Mouse (Mus musculus): ENCODE data around the gene Dtd1. TPM values are rescaled to one million over a fixed set of nuclear protein-coding genes. Genes with fewer than 3 reads are reported as not detected.

The Dtd1 gene
- total RNA-seq, 1 experiment from 2014 or later: 20.6 TPM

DNA sequence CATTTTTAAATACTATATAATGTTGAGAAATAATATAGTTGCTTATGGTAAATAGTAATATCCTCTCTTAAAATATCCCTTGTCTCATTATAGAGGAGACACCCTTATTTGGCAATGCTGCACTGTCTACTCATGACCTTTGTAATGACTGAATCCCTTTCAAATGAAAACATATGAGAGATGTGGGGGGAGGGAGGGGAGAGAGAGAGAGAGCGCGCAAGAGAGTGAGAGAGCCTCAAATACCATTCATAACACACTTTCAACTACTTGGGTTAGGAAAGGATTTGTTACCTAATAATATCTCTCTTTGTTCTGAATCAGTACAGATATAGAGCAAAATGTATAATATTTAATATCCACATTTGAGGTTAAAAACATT, 169.4 kb downstream of the Dtd1 start:
- no peak for DNase-seq

DNA sequence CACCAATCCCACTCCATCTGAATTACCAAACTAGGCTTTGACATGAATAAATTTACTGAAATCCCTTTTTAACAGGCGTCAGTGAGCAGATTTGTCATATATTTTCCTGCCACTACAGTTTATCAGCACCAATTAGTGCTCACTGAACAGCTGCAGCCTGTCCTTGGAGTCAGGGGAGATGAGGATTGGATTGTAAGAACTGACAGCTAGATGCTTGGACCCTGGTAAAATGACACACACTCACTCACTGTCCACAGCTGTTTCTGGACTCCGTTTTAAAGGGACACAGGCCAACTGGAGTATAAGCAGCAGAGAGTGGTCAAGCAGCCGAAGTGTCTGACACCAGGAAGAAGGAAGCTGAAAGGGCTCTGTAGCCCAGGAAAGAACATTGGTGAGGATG, 169.9 kb downstream of the Dtd1 start:
- no peak for DNase-seq

DNA sequence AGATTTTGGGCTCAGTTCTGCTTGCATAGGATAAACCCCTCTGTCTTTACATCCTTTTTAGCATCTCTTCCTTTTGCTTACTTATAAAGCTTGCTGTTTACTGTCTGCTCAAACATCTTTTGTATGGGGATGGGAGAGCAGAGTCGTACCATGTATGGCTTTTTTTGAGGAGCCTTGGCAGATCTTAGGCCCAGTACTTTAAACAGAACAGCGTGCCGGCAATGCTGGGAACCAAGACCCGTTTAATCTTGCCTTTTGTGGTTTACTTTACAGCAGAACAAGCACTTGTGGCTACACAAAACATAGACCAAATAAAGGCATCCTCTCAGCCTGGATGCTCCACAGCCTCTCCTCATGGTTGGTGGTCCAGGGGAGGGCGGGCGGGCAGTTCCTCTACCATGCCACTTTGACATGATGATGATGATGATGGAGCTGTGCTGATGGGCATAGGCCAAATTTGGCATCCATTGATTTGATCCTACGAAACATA, 170.8 kb downstream of the Dtd1 start:
- no peak for DNase-seq

DNA sequence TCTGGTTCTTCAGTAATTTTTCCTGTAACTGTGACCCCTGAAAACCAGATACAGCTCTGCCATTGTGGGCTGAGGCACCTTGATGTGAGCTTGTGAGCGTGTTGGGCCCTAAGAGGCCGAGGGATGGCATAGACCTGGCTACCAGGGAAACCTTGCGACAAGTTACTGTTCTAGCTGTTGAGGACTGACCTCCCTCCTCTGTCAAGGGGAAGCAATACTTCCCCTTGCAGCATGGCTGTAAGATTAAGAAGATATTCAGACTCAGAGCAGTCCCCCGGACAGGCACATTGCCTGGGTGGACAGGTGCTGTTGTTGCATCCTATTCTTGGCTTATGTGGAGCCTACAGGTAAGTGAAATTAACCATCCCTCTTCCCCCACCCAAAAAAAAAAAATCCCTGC, 172.1 kb downstream of the Dtd1 start:
- DNase-seq: no peak

DNA sequence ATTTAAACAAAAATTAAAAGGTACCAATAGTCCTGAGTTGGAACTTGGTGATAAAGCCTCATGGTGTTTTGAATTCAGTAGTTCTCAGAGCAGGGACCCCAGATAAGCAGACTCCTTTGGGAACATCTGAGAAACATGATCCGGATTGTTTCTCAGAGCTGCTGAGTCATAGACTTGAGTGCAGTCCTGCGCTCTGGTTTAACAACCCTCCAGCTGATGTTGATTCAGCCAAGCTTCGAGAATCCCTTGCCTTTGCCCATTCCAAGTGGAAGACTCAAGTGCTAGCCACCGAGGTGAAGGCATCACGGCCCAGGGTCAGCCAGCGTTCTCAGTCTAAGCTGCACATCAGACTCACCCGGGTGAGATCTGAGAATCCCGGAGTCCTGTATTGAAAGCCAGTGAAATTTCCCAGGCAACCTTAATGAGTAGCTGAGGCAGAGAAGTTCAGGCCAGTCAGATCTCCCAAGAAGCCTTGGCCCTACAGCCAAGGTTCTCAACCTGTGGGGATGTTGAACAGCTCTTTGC, 175.0 kb downstream of the Dtd1 start:
- no peak for DNase-seq

DNA sequence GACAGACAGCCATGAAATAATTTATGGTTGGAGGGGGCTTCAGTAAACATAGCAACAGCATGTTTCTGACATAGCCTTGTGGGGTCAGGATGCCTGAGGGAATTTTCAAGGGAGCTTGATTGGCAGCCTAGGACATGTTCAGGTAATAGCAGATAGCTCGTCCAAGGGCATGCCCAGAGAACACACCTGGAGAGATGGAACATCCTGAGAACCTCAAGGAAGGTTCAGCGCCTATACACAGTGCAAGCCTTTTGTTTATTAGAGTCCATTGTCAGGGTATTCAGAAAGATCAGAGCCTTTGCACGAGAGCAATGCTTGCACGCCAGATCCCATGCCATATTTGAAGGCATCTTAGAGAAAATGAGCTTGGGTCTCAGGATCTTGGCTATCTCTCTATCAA, 175.9 kb downstream of the Dtd1 start:
- no peak for DNase-seq

DNA sequence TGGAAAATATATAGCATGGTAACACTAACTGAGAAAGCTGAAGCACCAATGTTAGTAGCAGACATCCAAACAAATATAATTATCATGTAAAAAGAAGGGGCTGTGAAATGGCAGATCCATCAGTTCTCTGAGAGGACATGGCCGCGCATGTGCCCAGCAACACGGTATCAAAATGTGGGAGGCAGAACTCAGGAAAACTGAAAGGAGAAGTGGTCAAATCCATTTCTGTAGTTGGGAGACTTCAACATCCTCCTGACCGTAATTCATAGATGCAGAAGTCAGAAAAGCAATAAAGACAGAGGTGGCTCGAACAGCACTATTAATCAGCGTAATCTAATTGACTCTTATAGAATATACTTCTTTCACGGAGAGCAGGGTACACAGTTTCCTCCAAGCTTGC, 179.6 kb downstream of the Dtd1 start:
- DNase-seq: no peak

DNA sequence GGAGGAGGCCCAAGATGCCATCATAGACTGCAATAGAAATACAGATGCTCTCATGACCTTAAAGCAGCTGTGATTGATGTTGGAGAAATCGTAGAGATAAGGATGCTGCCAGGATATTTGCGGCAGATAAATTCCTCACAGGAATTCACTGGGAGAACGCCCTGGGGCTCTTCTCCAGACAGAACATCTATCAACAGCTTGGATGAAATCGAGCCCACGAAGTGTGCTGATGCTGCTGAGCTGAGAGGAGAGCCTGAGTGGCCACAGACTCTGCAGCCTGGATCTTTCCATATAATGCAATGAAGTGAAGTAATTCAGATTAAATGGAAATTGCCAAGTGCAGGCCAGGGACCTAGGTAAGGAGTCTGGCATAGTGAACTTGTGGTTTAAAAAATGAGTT, 181.0 kb downstream of the Dtd1 start:
- no peak for DNase-seq

DNA sequence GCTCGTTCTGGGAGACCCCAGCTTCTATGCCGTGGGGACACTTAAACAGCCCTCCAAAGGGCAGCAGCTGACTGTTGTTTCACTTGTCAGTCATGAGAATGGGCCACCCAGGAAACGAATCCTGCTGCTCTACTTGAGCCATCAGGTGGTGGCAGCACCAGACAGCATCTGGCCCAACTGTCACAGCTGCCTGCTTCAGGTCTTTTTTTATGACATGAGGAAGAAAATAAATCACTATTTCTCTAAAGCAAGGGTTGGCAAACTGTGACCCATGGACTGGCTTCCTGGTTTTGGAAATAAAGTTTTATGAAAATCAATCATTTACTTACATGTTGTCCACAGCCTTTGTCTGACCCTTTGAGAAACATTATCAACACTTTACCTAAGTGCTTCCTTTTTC, 182.2 kb downstream of the Dtd1 start:
- DNase-seq: no peak

DNA sequence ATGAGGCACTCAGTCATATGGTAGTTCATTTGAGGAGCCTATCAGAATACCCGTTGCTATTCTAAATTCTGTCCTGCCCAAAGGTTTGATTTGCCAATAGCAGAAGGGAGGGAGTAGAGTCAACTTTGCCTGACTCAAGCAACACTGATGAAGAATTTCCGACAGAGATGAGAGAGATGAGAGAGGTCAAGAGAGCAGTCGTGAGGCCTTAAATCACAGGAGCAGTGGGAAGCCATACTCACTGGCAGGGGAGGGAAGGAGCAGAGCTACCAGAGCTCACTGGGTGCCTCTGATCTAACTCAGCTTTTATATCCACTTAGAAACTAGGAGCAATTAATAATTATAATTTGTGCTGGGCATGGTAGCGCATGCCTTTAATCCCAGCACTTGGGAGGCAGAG, 182.8 kb downstream of the Dtd1 start:
- no peak for DNase-seq

DNA sequence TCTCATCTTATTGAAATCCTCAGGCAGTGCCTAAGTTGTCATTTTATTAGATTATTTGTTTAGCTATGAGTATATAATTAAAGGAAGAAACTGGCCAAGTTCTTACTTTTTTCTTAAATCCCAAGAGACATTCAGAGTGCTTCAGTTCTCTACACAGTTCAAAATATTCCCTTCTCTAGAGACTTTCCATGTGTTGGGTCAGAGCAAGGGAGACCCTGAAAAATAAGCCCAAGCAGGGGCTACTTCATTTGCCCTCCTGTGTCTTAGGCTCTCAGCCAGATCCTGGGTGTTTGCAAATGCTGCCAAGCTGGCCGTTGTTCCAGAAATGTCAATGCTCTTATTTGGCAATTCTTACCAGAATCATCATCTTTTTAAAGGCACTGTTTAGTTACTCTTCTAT, 183.5 kb downstream of the Dtd1 start:
- no peak for DNase-seq

DNA sequence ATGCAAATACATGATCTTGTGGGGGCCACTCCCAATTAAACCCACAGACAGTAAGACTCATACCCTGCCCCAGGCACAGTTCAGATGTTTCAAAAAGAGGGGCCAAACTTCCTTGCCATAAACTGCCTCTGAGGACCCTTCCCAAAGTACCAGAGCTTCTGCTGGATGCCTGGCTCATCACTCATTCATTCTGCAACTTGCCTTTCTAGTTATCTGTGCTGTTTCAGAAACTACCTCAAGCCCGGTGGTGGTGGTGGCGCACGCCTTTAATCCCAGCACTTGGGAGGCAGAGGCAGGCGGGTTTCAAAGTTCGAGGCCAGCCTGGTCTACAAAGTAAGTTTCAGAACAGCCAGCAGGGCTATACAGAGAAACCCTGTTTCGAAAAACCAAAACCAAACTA, 184.1 kb downstream of the Dtd1 start:
- DNase-seq: no peak

DNA sequence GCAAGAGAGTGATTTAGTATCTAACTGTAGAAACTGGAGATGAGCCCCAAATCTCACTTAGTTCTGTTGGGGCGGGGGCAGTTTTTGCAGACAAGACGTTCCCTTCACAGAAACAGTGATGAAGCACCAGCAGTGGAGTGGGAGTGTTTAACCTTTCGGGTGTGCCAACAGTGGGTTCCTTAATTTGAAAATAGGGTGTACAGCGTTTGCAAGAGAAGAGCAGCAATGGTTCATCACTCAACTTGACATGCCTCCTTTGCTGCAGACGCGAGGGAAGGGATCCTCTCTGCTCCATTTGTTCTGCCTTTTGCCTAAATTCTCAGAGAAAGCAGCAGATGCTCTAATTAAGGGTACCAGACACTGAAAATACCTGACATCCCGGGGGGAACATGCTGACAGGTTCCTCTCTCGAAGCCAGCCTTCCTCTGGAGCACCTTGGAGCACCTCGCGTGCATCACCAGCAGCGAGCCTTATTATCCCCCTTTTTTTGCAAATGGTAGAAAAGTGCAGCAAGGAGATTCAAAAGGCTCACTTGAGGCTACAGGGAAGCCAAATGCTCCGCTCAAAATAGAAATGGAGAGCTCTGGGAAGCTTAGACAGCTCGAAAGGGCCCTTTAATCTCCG, 192.1 kb downstream of the Dtd1 start:
- no peak for DNase-seq

DNA sequence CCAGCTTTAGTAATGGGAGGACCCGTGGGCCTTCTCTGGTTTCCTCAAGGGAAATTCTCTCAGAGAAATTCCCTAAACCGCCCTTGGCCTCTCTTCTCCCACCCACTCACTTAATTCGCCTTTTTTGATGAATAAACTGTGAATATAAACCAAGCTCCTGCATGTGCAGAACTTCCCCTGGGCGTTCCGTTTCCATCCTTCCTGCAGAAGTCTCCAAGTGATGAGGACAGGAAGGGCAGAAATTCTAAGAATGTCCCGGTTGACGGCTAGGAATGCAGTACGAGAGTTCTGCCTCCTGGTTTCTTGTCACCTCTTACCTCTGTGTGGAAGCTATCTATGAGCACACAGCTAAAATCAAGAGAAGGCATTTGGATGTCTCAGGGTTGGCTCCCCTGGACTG, 197.8 kb downstream of the Dtd1 start:
- DNase-seq: no peak

DNA sequence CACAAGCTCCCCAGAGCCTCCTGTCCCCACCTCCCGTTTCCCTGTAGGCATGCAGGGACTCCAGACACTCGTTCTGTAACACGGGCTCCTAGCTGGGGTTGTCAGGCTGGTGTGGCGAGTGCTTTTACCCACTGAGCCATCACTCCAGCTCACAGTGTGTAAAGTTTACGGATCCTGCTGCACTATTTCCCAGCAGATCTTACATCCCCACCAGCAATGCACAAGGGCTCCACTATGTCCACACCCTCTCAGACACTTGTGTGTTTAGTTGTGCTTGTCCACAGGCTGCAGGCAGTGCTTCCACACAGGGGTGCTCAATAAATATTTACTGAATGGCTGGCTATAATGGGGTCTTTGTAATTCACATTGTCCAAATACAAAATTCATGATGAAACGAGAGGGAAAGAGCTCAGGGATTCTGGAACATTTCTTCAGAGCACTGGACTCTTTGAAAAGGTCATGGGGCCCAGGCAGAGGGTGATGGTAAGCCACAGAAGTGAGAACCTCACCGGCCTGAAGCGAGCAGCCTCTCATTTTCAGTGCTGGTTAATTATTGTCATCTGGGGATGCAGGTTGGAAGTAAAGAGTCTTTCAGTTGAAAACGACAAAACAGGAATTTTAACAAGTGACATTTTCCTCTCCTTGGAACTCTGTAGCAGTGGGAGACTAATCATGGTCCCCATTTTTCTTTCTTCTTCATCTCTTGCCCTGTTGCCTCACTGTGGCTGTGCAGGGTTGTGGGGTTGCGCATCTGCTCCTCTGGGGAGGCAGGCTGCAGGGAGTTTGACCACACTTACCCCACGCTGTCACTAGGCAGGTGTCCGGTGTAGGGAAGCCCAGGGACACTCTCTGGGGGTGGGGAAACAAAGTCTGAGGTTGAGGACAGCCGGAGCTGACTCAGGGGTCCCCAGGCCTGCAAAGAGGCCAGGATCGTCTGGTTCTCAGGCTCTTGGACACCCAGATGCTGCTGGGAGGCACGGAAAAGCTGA, 208.4 kb downstream of the Dtd1 start:
- DNase-seq: no peak

Small RNA genes within 50 kb of the gene (microRNA-seq; reads per million reads assigned to microRNA genes)
- 0 reads per million in 2 experiments for gene Gm24823

Other genes with a start within 250 kb of the Dtd1 start
- 25.3 and 28.0 TPM in 2 replicates for gene Kat14, start 230.9 kb upstream of the Dtd1 start, total RNA-seq (2021)
- 8.0 and 10.4 TPM in 2 replicates for gene Pet117, start 230.9 kb upstream of the Dtd1 start, total RNA-seq (2021)
- 1.7 and 3.9 TPM in 2 replicates for gene Dzank1, start 72.5 kb upstream of the Dtd1 start, total RNA-seq (2021)
- 18.0 and 21.0 TPM in 2 replicates for gene Polr3f, start 72.2 kb upstream of the Dtd1 start, total RNA-seq (2021)
- gene Rbbp9, start 49.0 kb upstream of the Dtd1 start, total RNA-seq (2021): 27.4 and 28.1 TPM in 2 replicates
- 58.8 and 74.1 TPM in 2 replicates for gene Sec23b, start 43.7 kb upstream of the Dtd1 start, total RNA-seq (2021)
- 48.2 and 50.9 TPM in 2 replicates for gene Smim26, start 5.8 kb upstream of the Dtd1 start, total RNA-seq (2021)
- gene Scp2d1, start 223.8 kb downstream of the Dtd1 start, total RNA-seq (2021): not detected in 2 replicates